Mouse (Mus musculus): Measurements from ENCODE around the gene Odf3. TPM values are rescaled to one million over a fixed set of nuclear protein-coding genes. Genes with fewer than 3 reads are reported as not detected.

Odf3 gene
- polyA plus RNA-seq, 1 experiment from 2014 or later = not detected

DNA sequence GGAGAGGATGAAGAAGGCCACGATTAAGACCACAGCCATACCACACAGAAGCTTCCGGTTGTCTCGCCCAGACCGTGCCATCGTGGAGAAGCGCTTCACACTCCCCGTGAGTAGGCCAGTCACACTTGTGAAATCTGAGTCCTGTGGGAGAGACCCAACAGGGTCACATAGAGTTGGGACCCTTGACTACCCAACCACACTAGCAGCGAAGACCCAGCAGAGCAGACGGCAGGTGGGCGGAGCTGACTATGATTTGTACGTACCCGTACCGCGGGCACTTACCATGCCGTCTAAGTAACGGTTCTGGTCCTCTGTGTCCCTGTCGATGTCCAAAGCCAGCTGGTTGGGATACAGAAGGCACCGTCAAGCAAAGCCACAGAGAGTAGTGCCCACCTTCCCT is 6.9 kb downstream of the Odf3 start:
- ATAC-seq (replicated peaks; ENCODE audit: extremely low read depth, insufficient read depth, low FRiP score) = no peak
- H3K27ac ChIP-seq (ENCODE audit: low read length) = no peak overlapping the region
- no peaks in the 10 kb centered on the region for H3K9me3 ChIP-seq (replicated peaks; ENCODE audit: control insufficient read depth, low read length)
- no peak overlapping the region for H3K4me2 ChIP-seq (ENCODE audit: low read depth, low read length)
- peaks cover 40% of the 10 kb centered on the region for H3K36me3 ChIP-seq (ENCODE audit: control insufficient read depth, insufficient read depth)
- WGBS = 92% methylated on average over 18 of the region's 18 CpGs
- H3K9ac ChIP-seq (ENCODE audit: low read length) = no peak overlapping the region
- no peak overlapping the region for H3K4me3 ChIP-seq (ENCODE audit: low read length)
- no peaks in the 10 kb centered on the region for H3K27me3 ChIP-seq (ENCODE audit: control insufficient read depth, insufficient read depth, low read length)
- H3K4me1 ChIP-seq (ENCODE audit: control insufficient read depth, insufficient read depth, low read length) = peaks cover 23% of the 10 kb centered on the region

- WGBS = 70% methylated on average over 9 of the region's 9 CpGs
- H3K36me3 ChIP-seq (ENCODE audit: control insufficient read depth, insufficient read depth) = peaks cover 47% of the 10 kb centered on the region
- no peak for ATAC-seq (replicated peaks; ENCODE audit: extremely low read depth, insufficient read depth, low FRiP score)
Observed at GRCm38 (mm10) chr7:140855181-140855580, 7.6 kb downstream of the Odf3 start.

DNA sequence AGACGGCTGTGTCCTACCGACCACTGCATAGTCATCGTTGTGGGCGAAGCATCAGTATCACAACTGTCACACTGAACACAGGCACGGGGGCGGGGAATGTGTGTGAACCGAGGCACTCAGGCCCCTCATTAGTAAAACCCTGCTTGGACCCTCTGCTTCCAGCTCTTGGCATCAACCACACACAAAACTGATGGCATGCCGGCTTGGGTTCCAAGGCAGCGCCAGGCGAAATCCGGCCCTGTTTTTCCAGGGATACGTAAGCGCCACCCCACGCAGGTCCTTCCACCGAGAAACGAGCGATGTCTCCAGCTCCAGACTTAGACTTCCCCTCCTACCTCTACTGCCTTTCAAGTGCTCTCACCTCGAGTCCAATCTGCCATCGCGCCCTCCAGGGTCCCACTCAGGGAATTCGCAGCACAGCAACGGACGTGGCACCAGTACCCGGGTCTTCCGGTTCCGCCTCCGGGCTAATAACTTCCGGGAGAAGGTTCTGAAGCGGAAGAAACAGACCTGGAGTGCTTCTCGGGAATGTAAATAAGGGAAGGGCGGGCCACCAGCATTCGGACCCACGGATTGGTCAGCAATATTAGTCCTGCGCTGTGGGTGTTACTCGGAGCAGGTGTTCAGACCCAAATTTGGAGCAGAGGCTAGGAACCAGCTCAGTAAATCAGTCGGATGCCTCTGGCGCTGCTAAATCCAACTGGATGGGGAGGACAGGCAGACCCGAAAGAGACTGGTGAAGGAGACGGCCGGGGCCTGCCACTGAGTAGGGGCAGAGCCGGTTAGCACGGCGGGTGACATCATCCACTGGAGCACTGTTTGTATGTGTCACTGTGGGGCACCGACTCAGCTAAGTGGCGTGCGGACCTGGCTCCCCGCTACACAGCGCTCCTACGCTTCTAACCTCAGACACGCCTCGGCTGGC is 8.5 kb downstream of the Odf3 start, which contains the start of gene Gm45785:
Gene Gm45785 (minus strand): TSS at position 472 of the 925 bp plus-strand sequence.
- Histone ChIP-seq H3K4me3 (ENCODE audit: low read length) (peak within 1 kb of the TSS; percentile 80), H3K4me1 (ENCODE audit: control insufficient read depth, insufficient read depth, low read length) (peaks cover 23% of the 10 kb centered on the region), H3K4me2 (ENCODE audit: low read depth, low read length) (peak within 1 kb of the TSS; percentile 98), H3K27ac (ENCODE audit: low read length) (peak within 1 kb of the TSS; percentile 95), H3K9me3 (replicated peaks; ENCODE audit: control insufficient read depth, low read length) (no peaks in the 10 kb centered on the region), H3K9ac (ENCODE audit: low read length) (peak within 1 kb of the TSS; percentile 80), H3K27me3 (ENCODE audit: control insufficient read depth, insufficient read depth, low read length) (no peaks in the 10 kb centered on the region), H3K36me3 (ENCODE audit: control insufficient read depth, insufficient read depth) (peaks cover 51% of the 10 kb centered on the region)
- peak; percentile 82 for ATAC-seq (replicated peaks; ENCODE audit: extremely low read depth, insufficient read depth, low FRiP score)
- under 1% methylated on average over 51 of the region's 51 CpGs for WGBS

More at GRCm38 (mm10) chr7:140855181-140855580, 7.6 kb downstream of the Odf3 start:
- Histone ChIP-seq H3K4me3 (ENCODE audit: low read length) (peak overlapping the region; percentile 80), H3K4me1 (ENCODE audit: control insufficient read depth, insufficient read depth, low read length) (peaks cover 23% of the 10 kb centered on the region), H3K4me2 (ENCODE audit: low read depth, low read length) (peak overlapping the region; percentile 98), H3K9ac (ENCODE audit: low read length) (peak overlapping the region; percentile 80), H3K27me3 (ENCODE audit: control insufficient read depth, insufficient read depth, low read length) (no peaks in the 10 kb centered on the region), H3K27ac (ENCODE audit: low read length) (no peak overlapping the region), H3K9me3 (replicated peaks; ENCODE audit: control insufficient read depth, low read length) (no peaks in the 10 kb centered on the region)

DNA sequence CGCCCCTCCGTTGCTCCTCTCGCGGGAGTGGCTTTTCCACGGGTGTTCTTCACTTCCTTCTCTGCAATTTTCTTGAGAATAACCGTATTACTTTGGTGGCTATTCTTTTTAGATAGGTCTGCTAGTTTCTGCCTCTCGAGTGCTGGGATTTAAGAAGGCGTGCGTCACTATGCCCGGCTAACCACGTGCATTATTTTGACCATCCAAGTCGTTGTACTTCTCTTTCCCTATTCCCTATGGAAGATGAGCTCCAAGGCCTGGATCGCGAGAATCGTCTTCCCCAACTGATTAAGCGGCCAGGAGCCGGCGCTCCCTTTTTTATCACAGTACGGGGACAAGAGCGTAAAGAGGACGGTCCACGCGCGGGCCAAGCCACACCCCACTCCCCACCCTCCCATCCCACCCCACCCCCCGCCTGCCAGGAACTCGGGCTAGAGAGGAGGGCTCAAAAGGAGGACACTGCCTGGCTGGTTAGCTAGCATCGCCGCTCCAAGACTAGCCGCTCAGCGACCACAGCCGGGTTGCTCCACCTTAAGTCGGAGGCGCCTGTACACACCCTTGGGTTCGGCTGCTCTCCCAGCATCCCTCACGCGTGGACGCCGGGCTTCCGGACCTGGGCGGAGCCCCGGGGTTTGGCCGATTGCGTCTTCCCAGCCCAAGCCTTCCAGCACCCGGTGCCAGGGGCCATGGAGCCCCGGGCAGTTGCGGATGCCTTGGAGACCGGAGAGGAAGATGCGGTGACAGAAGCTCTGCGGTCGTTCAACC is 9.4 kb downstream of the Odf3 start, which contains the start of gene Ric8a:
Gene Ric8a (plus strand): TSS at position 173 of the 765 bp plus-strand sequence.
- no peaks in the 10 kb centered on the region for H3K9me3 ChIP-seq (replicated peaks; ENCODE audit: control insufficient read depth, low read length)
- H3K4me3 ChIP-seq (ENCODE audit: low read length) = peak within 1 kb of the TSS; percentile 80
- WGBS = under 1% methylated on average over 49 of the region's 50 CpGs
- H3K27ac ChIP-seq (ENCODE audit: low read length) = peak within 1 kb of the TSS; percentile 95
- H3K4me2 ChIP-seq (ENCODE audit: low read depth, low read length) = peak within 1 kb of the TSS; percentile 98
- H3K4me1 ChIP-seq (ENCODE audit: control insufficient read depth, insufficient read depth, low read length) = peaks cover 23% of the 10 kb centered on the region
- peak; percentile 81 for ATAC-seq (replicated peaks; ENCODE audit: extremely low read depth, insufficient read depth, low FRiP score)
- H3K36me3 ChIP-seq (ENCODE audit: control insufficient read depth, insufficient read depth) = peaks cover 58% of the 10 kb centered on the region
- peak within 1 kb of the TSS; percentile 80 for H3K9ac ChIP-seq (ENCODE audit: low read length)
- H3K27me3 ChIP-seq (ENCODE audit: control insufficient read depth, insufficient read depth, low read length) = no peaks in the 10 kb centered on the region

- Histone ChIP-seq H3K4me3 (ENCODE audit: low read length) (peak within 1 kb of the TSS; percentile 80), H3K9ac (ENCODE audit: low read length) (peak within 1 kb of the TSS; percentile 80), H3K4me1 (ENCODE audit: control insufficient read depth, insufficient read depth, low read length) (peaks cover 23% of the 10 kb centered on the region), H3K4me2 (ENCODE audit: low read depth, low read length) (peak within 1 kb of the TSS; percentile 98), H3K27ac (ENCODE audit: low read length) (peak within 1 kb of the TSS; percentile 95), H3K9me3 (replicated peaks; ENCODE audit: control insufficient read depth, low read length) (no peaks in the 10 kb centered on the region), H3K27me3 (ENCODE audit: control insufficient read depth, insufficient read depth, low read length) (no peaks in the 10 kb centered on the region), H3K36me3 (ENCODE audit: control insufficient read depth, insufficient read depth) (peaks cover 58% of the 10 kb centered on the region)
- 30% methylated on average over 40 of the region's 40 CpGs for WGBS
- ATAC-seq (replicated peaks; ENCODE audit: extremely low read depth, insufficient read depth, low FRiP score) = 0 out of 2 replicates have a peak, but pooled peaks have one; percentile 11
Observed at GRCm38 (mm10) chr7:140857550-140858505, 10.2 kb downstream of the Odf3 start, which contains the start of gene Bet1l. TSS of gene Bet1l (minus strand) at chr7:140857577.

DNA sequence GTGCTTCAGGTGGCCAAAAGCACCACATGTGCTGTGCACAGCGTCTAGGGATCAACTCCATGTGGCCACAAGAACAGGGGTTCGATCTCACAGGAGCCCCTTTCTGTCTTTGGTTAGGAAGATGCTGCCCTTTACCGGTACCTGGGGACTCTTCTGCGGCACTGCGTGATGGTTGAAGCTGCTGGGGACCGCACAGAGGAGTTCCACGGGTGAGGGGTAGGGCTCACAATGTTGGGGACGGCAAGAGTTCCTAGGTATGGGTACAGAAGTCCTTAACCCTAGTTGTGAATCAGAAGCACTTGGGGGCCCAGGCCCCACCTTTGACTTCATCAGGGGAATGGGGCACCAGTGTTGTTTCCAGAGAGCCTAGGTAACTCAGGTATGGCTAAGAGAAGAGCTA is 11.1 kb downstream of the Odf3 start:
- H3K9me3 ChIP-seq (replicated peaks; ENCODE audit: control insufficient read depth, low read length) = no peaks in the 10 kb centered on the region
- no peak overlapping the region; the same call in 1 of the 2 replicates for H3K4me3 ChIP-seq (ENCODE audit: low read length)
- peak overlapping the region; percentile 80 for H3K9ac ChIP-seq (ENCODE audit: low read length)
- H3K4me2 ChIP-seq (ENCODE audit: low read depth, low read length) = peak overlapping the region; percentile 98
- no peak overlapping the region for H3K27ac ChIP-seq (ENCODE audit: low read length)
- WGBS = 95% methylated on average over 8 of the region's 8 CpGs
- H3K4me1 ChIP-seq (ENCODE audit: control insufficient read depth, insufficient read depth, low read length) = peaks cover 23% of the 10 kb centered on the region
- H3K36me3 ChIP-seq (ENCODE audit: control insufficient read depth, insufficient read depth) = peaks cover 58% of the 10 kb centered on the region
- no peak for ATAC-seq (replicated peaks; ENCODE audit: extremely low read depth, insufficient read depth, low FRiP score)
- H3K27me3 ChIP-seq (ENCODE audit: control insufficient read depth, insufficient read depth, low read length) = no peaks in the 10 kb centered on the region

- peaks cover 60% of the 10 kb centered on the region for H3K36me3 ChIP-seq (ENCODE audit: control insufficient read depth, insufficient read depth)
- H3K27me3 ChIP-seq (ENCODE audit: control insufficient read depth, insufficient read depth, low read length) = no peaks in the 10 kb centered on the region
- peaks cover 21% of the 10 kb centered on the region for H3K4me1 ChIP-seq (ENCODE audit: control insufficient read depth, insufficient read depth, low read length)
- H3K4me2 ChIP-seq (ENCODE audit: low read depth, low read length) = no peak overlapping the region
- no peak overlapping the region for H3K27ac ChIP-seq (ENCODE audit: low read length)
- no peak for ATAC-seq (replicated peaks; ENCODE audit: extremely low read depth, insufficient read depth, low FRiP score)
- H3K4me3 ChIP-seq (ENCODE audit: low read length) = no peak overlapping the region
- H3K9me3 ChIP-seq (replicated peaks; ENCODE audit: control insufficient read depth, low read length) = no peaks in the 10 kb centered on the region
- WGBS = 72% methylated on average over 6 of the region's 6 CpGs
- no peak overlapping the region for H3K9ac ChIP-seq (ENCODE audit: low read length)
Observed at GRCm38 (mm10) chr7:140859997-140860396, 12.4 kb downstream of the Odf3 start.

DNA sequence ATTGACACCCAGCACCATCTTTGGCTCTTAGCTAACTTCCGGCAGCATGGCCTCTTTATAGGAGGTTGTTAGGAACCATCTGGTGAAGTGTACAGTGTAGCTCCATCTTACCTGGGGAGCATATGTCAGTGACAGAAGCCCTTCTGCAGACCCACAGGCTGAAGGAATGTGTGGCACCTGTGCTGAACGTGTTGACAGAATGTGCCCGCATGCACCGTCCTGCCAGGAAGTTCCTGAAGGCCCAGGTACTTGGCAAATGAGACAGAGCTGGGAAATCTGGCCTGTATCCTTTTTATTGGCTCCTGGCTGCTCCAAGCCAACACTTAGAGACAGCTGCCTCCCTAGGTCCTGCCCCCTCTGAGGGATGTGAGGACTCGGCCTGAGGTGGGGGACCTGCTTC is 13.1 kb downstream of the Odf3 start:
- Histone ChIP-seq H3K4me1 (ENCODE audit: control insufficient read depth, insufficient read depth, low read length) (peaks cover 15% of the 10 kb centered on the region), H3K4me2 (ENCODE audit: low read depth, low read length) (no peak overlapping the region), H3K9me3 (replicated peaks; ENCODE audit: control insufficient read depth, low read length) (no peaks in the 10 kb centered on the region), H3K36me3 (ENCODE audit: control insufficient read depth, insufficient read depth) (peaks cover 61% of the 10 kb centered on the region), H3K9ac (ENCODE audit: low read length) (no peak overlapping the region), H3K27ac (ENCODE audit: low read length) (no peak overlapping the region), H3K27me3 (ENCODE audit: control insufficient read depth, insufficient read depth, low read length) (no peaks in the 10 kb centered on the region), H3K4me3 (ENCODE audit: low read length) (no peak overlapping the region)
- 81% methylated on average over 5 of the region's 5 CpGs for WGBS
- ATAC-seq (replicated peaks; ENCODE audit: extremely low read depth, insufficient read depth, low FRiP score) = no peak

Measured in heart, embryonic 16.5 days (tissue).